Mouse (Mus musculus) inflammation-experienced regulatory T-cells, adult 16 weeks (primary cell): Measurements from ENCODE around the gene Mcpt4. TPM values are rescaled to one million over a fixed set of nuclear protein-coding genes. Genes with fewer than 3 reads are reported as not detected.

Source experiments
- polyA plus RNA-seq: library from polyadenylated mRNA; unstranded; fragments of 100-300 nt; shearing (Covaris generic); gene quantifications from one replicate; pipeline ENCODE4 v1.2.1, GENCODE M21; 2017

Gene Mcpt4
- not detected for polyA plus RNA-seq

GRCm38 (mm10) chr14:56062213-56062612 is at the start of gene Mcpt4:
Gene Mcpt4 (minus strand): TSS chr14:56062313.

GRCm38 (mm10) chr14:56102386-56102785 is 40.3 kb upstream of the Mcpt4 start, which contains the start of gene Ctsg:
Gene Ctsg (minus strand): TSS chr14:56102574.

GRCm38 (mm10) chr14:56085167-56085566 is 23.1 kb upstream of the Mcpt4 start, which contains the start of gene Mcpt8:
Gene Mcpt8 (minus strand): TSS chr14:56085273.

GRCm38 (mm10) chr14:56041792-56042191 is 20.3 kb downstream of the Mcpt4 start, which contains the start of gene Mcpt2:
Gene Mcpt2 (plus strand): TSS chr14:56042041.

GRCm38 (mm10) chr14:56030395-56030794 is 31.7 kb downstream of the Mcpt4 start, which contains the start of gene Mcpt9:
Gene Mcpt9 (minus strand): TSS chr14:56030495.

DNA sequence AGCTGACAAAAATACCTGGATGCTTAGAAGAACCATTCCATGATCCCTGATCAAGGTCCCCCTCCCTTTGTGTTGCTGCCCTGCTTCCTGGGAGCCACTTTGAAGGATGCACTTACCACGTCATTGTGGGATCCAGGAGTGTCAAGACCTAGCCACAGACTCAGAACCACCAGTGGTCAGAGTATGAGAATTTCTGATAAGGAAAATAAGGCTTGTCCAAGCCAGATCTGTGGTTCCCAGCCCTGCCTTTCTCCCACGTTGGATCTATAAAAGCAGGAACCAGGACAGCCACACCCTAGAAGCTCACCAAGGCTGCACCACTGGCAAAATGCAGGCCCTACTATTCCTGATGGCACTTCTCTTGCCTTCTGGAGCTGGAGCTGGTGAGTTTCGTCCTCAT is 44.4 kb downstream of the Mcpt4 start, which contains the start of gene Mcpt1:
TSS of gene Mcpt1 (plus strand) at position 301 of the 400 bp plus-strand sequence.

Other genes starting within 250 kb of the Mcpt4 start
- gene Nfatc4, start 239.2 kb downstream of the Mcpt4 start, polyA plus RNA-seq, result not detected
- gene Nynrin, start 208.3 kb downstream of the Mcpt4 start, polyA plus RNA-seq, result 1.4 TPM
- gene Cbln3, start 177.9 kb downstream of the Mcpt4 start, polyA plus RNA-seq, result 0.13 TPM
- 131 TPM for gene Khnyn, start 177.4 kb downstream of the Mcpt4 start, polyA plus RNA-seq
- 79.0 TPM for gene Sdr39u1, start 162.0 kb downstream of the Mcpt4 start, polyA plus RNA-seq
- gene Cma1, start 117.6 kb downstream of the Mcpt4 start, polyA plus RNA-seq, result not detected
- not detected for gene Cma2, start 111.3 kb downstream of the Mcpt4 start, polyA plus RNA-seq
- gene Mcpt1, start 44.3 kb downstream of the Mcpt4 start, polyA plus RNA-seq, result not detected
- not detected for gene Mcpt9, start 31.8 kb downstream of the Mcpt4 start, polyA plus RNA-seq
- not detected for gene Mcpt2, start 20.3 kb downstream of the Mcpt4 start, polyA plus RNA-seq
- gene Mcpt8, start 23.0 kb upstream of the Mcpt4 start, polyA plus RNA-seq, result not detected
- not detected for gene Ctsg, start 40.3 kb upstream of the Mcpt4 start, polyA plus RNA-seq
- not detected for gene Gzme, start 58.3 kb upstream of the Mcpt4 start, polyA plus RNA-seq
- not detected for gene Gzmd, start 70.3 kb upstream of the Mcpt4 start, polyA plus RNA-seq
- gene Gzmg, start 97.3 kb upstream of the Mcpt4 start, polyA plus RNA-seq, result not detected
- not detected for gene Gzmn, start 112.3 kb upstream of the Mcpt4 start, polyA plus RNA-seq
- gene Gzmf, start 149.1 kb upstream of the Mcpt4 start, polyA plus RNA-seq, result not detected
- 3.2 TPM for gene Gzmc, start 172.3 kb upstream of the Mcpt4 start, polyA plus RNA-seq
- gene Gzmb, start 199.9 kb upstream of the Mcpt4 start, polyA plus RNA-seq, result 14.5 TPM